Mouse (Mus musculus) liver, adult 2 months (tissue): ENCODE data around the gene Gm26741.

Experiments
- CTCF ChIP-seq: fragments of 200-500 bp; IDR thresholded peaks from 2 replicates; pipeline ENCODE4 v1.5.1; 2011; ENCODE audit warnings: low read depth, low read length, control low read depth
- POLR2A ChIP-seq: fragments of 200-500 bp; IDR thresholded peaks from 2 replicates; pipeline ENCODE4 v1.6.1; 2011; ENCODE audit warnings: low read length, control low read depth; ENCODE audit not compliant: insufficient read depth; ENCODE audit errors: extremely low read depth

- peak; percentile 29; the same call in 1 of the 2 replicates for TF ChIP-seq CTCF
- no peak for TF ChIP-seq POLR2A
Measured at GRCm38 (mm10) chr10:52331007-52331406, 27.6 kb upstream of the Gm26741 start.
